Comparison of ENCODE assay signal across 8 mouse cellular contexts in genomic region chr14:100283411-100284118, GRCm38 (mm10). TPM values are rescaled to one million over a fixed set of nuclear protein-coding genes. Genes with fewer than 3 reads are reported as not detected.
A peak's percentile ranks its signal among the peaks of the same experiment; 100 is the strongest.
DNase-seq lines count a peak whose midpoint lies in the region; ATAC-seq and TF ChIP-seq lines count a peak whose summit lies in the region.

No protein-coding gene starts in this region.

- peaks cover 3% of the 10 kb centered on the region; the same call in 1 of the 2 replicates for H3K4me1 ChIP-seq in intestine, postnatal 0 days (replicated peaks; ENCODE audit: control insufficient read depth, insufficient read depth, low read length)
- no peaks in the 10 kb centered on the region for H3K4me1 ChIP-seq in liver, embryonic 16.5 days (ENCODE audit: control insufficient read depth, low read depth, low read length)

- H3K4me3 ChIP-seq in intestine, postnatal 0 days (ENCODE audit: low read depth, low read length), result peak overlapping the region; percentile 70
- H3K4me3 ChIP-seq in liver, embryonic 16.5 days (ENCODE audit: low read depth, low read length), result peak overlapping the region; percentile 60

- peak overlapping the region; percentile 100 for H3K4me2 ChIP-seq in intestine, postnatal 0 days (replicated peaks; ENCODE audit: low read depth)
- H3K4me2 ChIP-seq in liver, embryonic 16.5 days (ENCODE audit: low read depth, low read length), result peak overlapping the region; percentile 66

- under 1% methylated on average over 27 of the region's 27 CpGs for WGBS in intestine, postnatal 0 days
- 2% methylated on average over 24 of the region's 27 CpGs for WGBS in liver, embryonic 16.5 days (ENCODE audit: insufficient replicate concordance)

- DNase-seq in layer of hippocampus, postnatal 10 days (ENCODE audit: low spot score in 2 of 2), result peak; percentile 33 to 47
- no peak for DNase-seq in layer of hippocampus, postnatal 36 days
- DNase-seq in cerebellum, adult 9-10 months, result peak; percentile 53
- peak; percentile 31 for DNase-seq in gastrocnemius, postnatal 10 days
- DNase-seq in right cerebral cortex, adult 2 months (ENCODE audit: low spot score in 2 of 2), result peak; percentile 31 to 35
- no peak for DNase-seq in c-Kit-positive CD71-positive TER-119-positive erythroid progenitor cells, embryonic 14.5 days (ENCODE audit: low spot score)

- H3K27me3 ChIP-seq in intestine, postnatal 0 days (replicated peaks; ENCODE audit: control insufficient read depth, insufficient read depth, low read length), result no peaks in the 10 kb centered on the region
- peaks cover 35% of the 10 kb centered on the region for H3K27me3 ChIP-seq in liver, embryonic 16.5 days (ENCODE audit: control insufficient read depth, insufficient read depth, low read depth, low read length)

- ATAC-seq in intestine, postnatal 0 days, result no peak
- ATAC-seq in liver, embryonic 16.5 days (ENCODE audit: low read depth), result no peak

- H3K9me3 ChIP-seq in intestine, postnatal 0 days (ENCODE audit: control insufficient read depth), result no peaks in the 10 kb centered on the region
- no peaks in the 10 kb centered on the region for H3K9me3 ChIP-seq in liver, embryonic 16.5 days (replicated peaks; ENCODE audit: control insufficient read depth, low read length)

- no peaks in the 10 kb centered on the region for H3K36me3 ChIP-seq in intestine, postnatal 0 days (ENCODE audit: control insufficient read depth, insufficient read depth)
- H3K36me3 ChIP-seq in liver, embryonic 16.5 days (ENCODE audit: control insufficient read depth, insufficient read depth), result no peaks in the 10 kb centered on the region

- peak overlapping the region; percentile 40; the same call in 1 of the 2 replicates for H3K9ac ChIP-seq in intestine, postnatal 0 days (ENCODE audit: low read depth, low read length)
- H3K9ac ChIP-seq in liver, embryonic 16.5 days (ENCODE audit: low read depth, low read length), result peak overlapping the region; percentile 4; the same call in 1 of the 2 replicates

- no peak for TF ChIP-seq CTCF in intestine, postnatal 0 days (IDR thresholded peaks at IDR 0.05; ENCODE audit: low read depth)

- H3K27ac ChIP-seq in intestine, postnatal 0 days (ENCODE audit: low read depth, low read length), result no peak overlapping the region
- peak overlapping the region; percentile 29 for H3K27ac ChIP-seq in liver, embryonic 16.5 days (ENCODE audit: low read length)

RNA-seq across cellular contexts. Expression of gene Klf12, which starts 0.9 kb away (rescaled TPM):
- total RNA-seq in layer of hippocampus, postnatal 10 days (2021), result 10 to 100 TPM; 36.1 to 39.5 TPM
- 10 to 100 TPM; 36.6 to 39.2 TPM for total RNA-seq in layer of hippocampus, postnatal 36 days (2021)
- total RNA-seq in gastrocnemius, postnatal 10 days (2021), result 10 to 100 TPM; 11.8 to 14.2 TPM
- polyA plus RNA-seq in intestine, postnatal 0 days (2015; fragmentation: Nextera tagmentation; extraction: Ambion mirVana), result 2.7 and 3.1 TPM in 2 replicates
- 5.7 and 7.4 TPM in 2 replicates for polyA plus RNA-seq in liver, embryonic 16.5 days (2015; fragmentation: Nextera tagmentation; extraction: Ambion mirVana)

Comparison
In these comparisons a context has a peak if more than half of its experiments do, and no peak if none do; other contexts are left out.
1. DNase-seq: peak in layer of hippocampus, postnatal 10 days (2 of 2), cerebellum, adult 9-10 months (single experiment), gastrocnemius, postnatal 10 days (single experiment) and right cerebral cortex, adult 2 months (2 of 2); none in layer of hippocampus, postnatal 36 days (0 of 2) and c-Kit-positive CD71-positive TER-119-positive erythroid progenitor cells, embryonic 14.5 days (single experiment).